Mouse (Mus musculus) kidney, adult 2 months (tissue): ENCODE data around the gene Xcl1.
A peak's percentile ranks its signal among the peaks of the same experiment; 100 is the strongest.

Experiments used
- CTCF ChIP-seq: fragments of 200-500 bp; conservative IDR thresholded peaks from 2 replicates; pipeline ENCODE4 v1.5.1; 2011; ENCODE audit warnings: low read depth, mild to moderate bottlenecking, control low read depth, low read length, moderate library complexity, mixed read lengths; ENCODE audit not compliant: insufficient read depth, insufficient read length
- POLR2A ChIP-seq: fragments of 200-500 bp; IDR thresholded peaks from one replicate; pipeline ENCODE4 v1.6.1; 2011; ENCODE audit warnings: low read depth, low read length, control low read depth

GRCm38 (mm10) chr1:164898846-164899351, 36.4 kb downstream of the Xcl1 start:
- TF ChIP-seq CTCF (peak; percentile 67), POLR2A (peak; percentile 19)
